Mouse (Mus musculus) myocyte (in vitro differentiated cells): ENCODE data around the gene Hist1h2af. TPM values are rescaled to one million over a fixed set of nuclear protein-coding genes. Genes with fewer than 3 reads are reported as not detected.

Experiments
- H3K27me3 ChIP-seq: one replicate; pipeline ENCODE4 v1.6.1; 2011; ENCODE audit not compliant: control insufficient read depth, insufficient read depth, insufficient read length
- H3K36me3 ChIP-seq: one replicate; pipeline ENCODE4 v1.6.1; 2011; ENCODE audit not compliant: control insufficient read depth, insufficient read depth
- H3K4me2 ChIP-seq: one replicate; pipeline ENCODE4 v1.6.1; 2011; ENCODE audit warnings: low read depth, control low read depth
- H3K4me3 ChIP-seq: one replicate; pipeline ENCODE4 v1.5.1; 2011; ENCODE audit warnings: mild to moderate bottlenecking, control low read depth, moderate library complexity
- H3K79me2 ChIP-seq: one replicate; pipeline ENCODE4 v1.6.1; 2011; ENCODE audit not compliant: control insufficient read depth, insufficient read depth
- H3ac ChIP-seq: one replicate; pipeline ENCODE4 v1.6.1; 2011; ENCODE audit not compliant: control insufficient read depth, insufficient read length
- CEBPB ChIP-seq: IDR thresholded peaks from 2 replicates; pipeline ENCODE4 v1.6.1; 2011; ENCODE audit warnings: mild to moderate bottlenecking, moderate library complexity; ENCODE audit not compliant: poor library complexity, insufficient read depth, severe bottlenecking
- E2F4 ChIP-seq: IDR thresholded peaks from one replicate; pipeline ENCODE4 v1.6.1; 2011; ENCODE audit warnings: mild to moderate bottlenecking, control low read depth, moderate library complexity; ENCODE audit not compliant: insufficient read depth
- MAX ChIP-seq: IDR thresholded peaks from one replicate; pipeline ENCODE4 v1.6.1; 2011; ENCODE audit warnings: low read depth, mild to moderate bottlenecking, control low read depth
- MYOD1 ChIP-seq, 3 experiments: IDR thresholded peaks; one replicate each; pipeline ENCODE4 v1.6.1; 2011; ENCODE audit warnings: control low read depth in 2 of 3, low read depth in 2 of 3, mild to moderate bottlenecking in 2 of 3, moderate library complexity in 1 of 3; ENCODE audit not compliant: insufficient read length in 2 of 3, control insufficient read depth in 1 of 3
- MYOG ChIP-seq, 3 experiments: IDR thresholded peaks; one replicate each; pipeline ENCODE4 v1.6.1; 2011; ENCODE audit warnings: control low read depth in 2 of 3, low read depth in 2 of 3, mild to moderate bottlenecking in 2 of 3; ENCODE audit not compliant: insufficient read length in 2 of 3, control insufficient read depth in 1 of 3, insufficient read depth in 1 of 3
- POLR2A ChIP-seq: IDR thresholded peaks from one replicate; pipeline ENCODE4 v1.6.1; 2011; ENCODE audit warnings: low read depth, mild to moderate bottlenecking, control low read depth, moderate library complexity; ENCODE audit not compliant: insufficient read length
- POLR2AphosphoS2 ChIP-seq: IDR thresholded peaks from one replicate; pipeline ENCODE4 v1.6.1; 2011; ENCODE audit warnings: low read depth, control low read depth; ENCODE audit not compliant: insufficient read length
- REST ChIP-seq: IDR thresholded peaks from one replicate; pipeline ENCODE4 v1.6.1; 2011; ENCODE audit warnings: mild to moderate bottlenecking, control low read depth, moderate library complexity; ENCODE audit not compliant: insufficient read depth, insufficient read length
- SRF ChIP-seq: IDR thresholded peaks from one replicate; pipeline ENCODE4 v1.6.1; 2011; ENCODE audit warnings: low read depth; ENCODE audit not compliant: control insufficient read depth, insufficient read length
- TCF12 ChIP-seq: IDR thresholded peaks from one replicate; pipeline ENCODE4 v1.6.1; 2011; ENCODE audit warnings: mild to moderate bottlenecking, control low read depth; ENCODE audit not compliant: poor library complexity, insufficient read depth, severe bottlenecking
- TCF3 ChIP-seq: IDR thresholded peaks from one replicate; pipeline ENCODE4 v1.6.1; 2011; ENCODE audit warnings: low read depth, control low read depth; ENCODE audit not compliant: insufficient read length
- USF1 ChIP-seq: IDR thresholded peaks from one replicate; pipeline ENCODE4 v1.6.1; 2011; ENCODE audit warnings: low read depth, mild to moderate bottlenecking, control low read depth, moderate library complexity
- polyA plus RNA-seq: library from polyadenylated mRNA; unstranded; fragments of >200 nt; fragmentation: generic; extraction: Trizol; gene quantifications from one replicate; pipeline ENCODE4 v1.2.1, GENCODE M21; 2012; ENCODE audit warnings: missing spikeins

The Hist1h2af gene
- polyA plus RNA-seq, 1 experiment = 24.4 TPM

DNA sequence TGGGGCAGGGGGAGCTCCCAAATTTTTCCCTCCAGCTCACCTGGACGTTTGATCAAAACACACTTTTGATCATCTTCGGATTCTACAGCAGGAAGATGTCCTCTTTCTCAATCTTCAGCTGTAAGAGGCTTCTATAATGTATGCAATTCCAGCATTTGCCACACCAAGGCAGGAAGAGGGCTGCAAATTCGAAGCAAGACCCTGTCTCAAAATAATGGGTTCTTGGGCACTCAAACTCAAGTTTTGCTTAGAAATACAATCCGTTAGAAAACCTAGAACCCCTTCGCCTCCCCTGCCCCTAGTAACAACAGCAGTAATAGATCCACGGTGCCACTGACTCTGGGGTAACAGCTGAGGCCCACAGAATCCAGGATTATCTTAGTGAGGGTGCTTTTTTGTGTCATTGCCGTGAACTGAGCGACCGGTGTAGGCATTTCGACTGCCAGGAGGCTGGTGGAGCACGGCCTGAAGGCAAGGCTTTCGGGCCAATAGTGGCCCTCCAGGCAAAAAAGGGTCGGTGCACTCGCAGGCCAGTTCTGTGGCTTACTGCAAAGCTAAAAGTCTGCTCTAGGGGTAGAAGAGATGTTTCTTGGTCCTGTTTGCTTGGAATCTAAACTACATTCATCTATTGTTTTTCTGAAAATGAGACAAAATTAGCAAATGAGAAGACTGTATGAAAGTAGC is 27.9 kb upstream of the Hist1h2af start:
- H3K27me3 ChIP-seq = no peaks in the 10 kb centered on the region
- H3K79me2 ChIP-seq = no peaks in the 10 kb centered on the region
- no peak for TF ChIP-seq USF1
- no peak for TF ChIP-seq POLR2A
- TF ChIP-seq CEBPB = no peak
- no peak for TF ChIP-seq MYOG (IDR thresholded peaks at IDR 0.05; ENCODE audit: control insufficient read depth in 1 of 3, insufficient read depth in 1 of 3, insufficient read length in 2 of 3, low read depth in 2 of 3)
- TF ChIP-seq MYOD1 (IDR thresholded peaks at IDR 0.05; ENCODE audit: control insufficient read depth in 1 of 3, insufficient read length in 2 of 3, low read depth in 2 of 3) = no peak
- no peak for TF ChIP-seq E2F4
- no peak for TF ChIP-seq SRF
- no peak for TF ChIP-seq POLR2AphosphoS2
- TF ChIP-seq REST = no peak
- no peak for TF ChIP-seq TCF12
- no peak overlapping the region for H3ac ChIP-seq
- H3K4me2 ChIP-seq = peak overlapping the region; percentile 91
- H3K36me3 ChIP-seq = no peaks in the 10 kb centered on the region
- peak overlapping the region; percentile 26 for H3K4me3 ChIP-seq

DNA sequence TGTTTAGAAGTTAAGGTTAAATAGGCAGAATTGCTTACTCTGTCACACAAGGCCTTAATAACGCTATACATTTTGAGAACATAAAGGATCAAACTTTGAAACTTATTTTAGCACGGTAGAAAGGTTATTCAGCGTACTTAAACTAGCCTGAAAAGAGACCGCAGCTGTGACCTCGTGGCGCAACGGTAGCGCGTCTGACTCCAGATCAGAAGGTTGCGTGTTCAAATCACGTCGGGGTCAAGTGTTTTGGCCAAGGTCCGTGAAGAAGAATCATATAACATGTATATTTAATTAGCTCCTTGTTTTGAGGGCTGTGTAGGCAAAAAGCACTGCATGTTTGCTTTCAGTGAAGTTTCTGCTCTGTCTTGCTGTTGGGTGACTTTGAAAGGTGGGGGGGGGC is 27.4 kb upstream of the Hist1h2af start:
- Histone ChIP-seq H3K36me3 (no peaks in the 10 kb centered on the region), H3K4me2 (peak overlapping the region; percentile 91), H3K4me3 (peak overlapping the region; percentile 26), H3K27me3 (no peaks in the 10 kb centered on the region), H3K79me2 (no peaks in the 10 kb centered on the region), H3ac (no peak overlapping the region)
- 0 out of 2 replicates have a peak, but pooled peaks have one; percentile 31 for TF ChIP-seq CEBPB
- TF ChIP-seq MYOG (IDR thresholded peaks at IDR 0.05; ENCODE audit: control insufficient read depth in 1 of 3, insufficient read depth in 1 of 3, insufficient read length in 2 of 3, low read depth in 2 of 3) = no peak

DNA sequence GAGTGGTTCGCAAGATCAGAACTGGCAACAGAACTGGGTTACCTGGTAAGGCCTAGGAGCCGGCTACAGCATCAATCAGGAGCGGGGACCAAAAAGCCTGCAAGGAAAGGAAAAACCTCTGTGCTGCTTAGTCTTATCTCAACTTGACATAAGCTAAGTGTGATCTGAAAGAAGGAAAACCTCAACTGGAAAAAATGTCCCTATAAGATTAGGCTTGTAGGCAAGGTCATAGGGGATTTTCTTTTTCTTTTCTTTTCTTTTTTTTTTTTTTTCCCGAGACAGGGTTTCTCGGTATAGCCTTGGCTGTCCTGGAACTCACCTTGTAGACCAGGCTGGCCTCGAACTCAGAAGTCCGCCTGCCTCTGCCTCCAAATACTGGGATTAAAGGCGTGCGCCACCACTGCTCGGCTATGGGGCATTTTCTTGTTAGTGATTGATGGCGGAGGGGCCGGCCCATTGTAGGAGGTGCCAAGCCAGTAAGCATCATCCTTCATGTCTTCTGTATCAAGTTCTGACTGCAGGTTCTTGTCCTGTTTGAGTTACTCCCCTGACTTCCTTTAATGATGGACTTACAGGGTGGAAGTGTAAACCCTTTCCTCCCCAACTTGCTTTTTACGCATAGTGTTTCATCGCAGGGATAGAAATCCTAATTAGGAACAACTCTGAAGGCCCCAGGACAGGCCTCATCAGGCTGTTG is 26.7 kb upstream of the Hist1h2af start:
- Histone ChIP-seq H3K36me3 (no peaks in the 10 kb centered on the region), H3K4me3 (no peak overlapping the region), H3K79me2 (no peaks in the 10 kb centered on the region), H3K27me3 (no peaks in the 10 kb centered on the region), H3K4me2 (no peak overlapping the region), H3ac (no peak overlapping the region)
- TF ChIP-seq REST = no peak
- no peak for TF ChIP-seq MYOG (IDR thresholded peaks at IDR 0.05; ENCODE audit: control insufficient read depth in 1 of 3, insufficient read depth in 1 of 3, insufficient read length in 2 of 3, low read depth in 2 of 3)
- no peak for TF ChIP-seq POLR2A
- TF ChIP-seq TCF12 = no peak
- TF ChIP-seq TCF3 = no peak

DNA sequence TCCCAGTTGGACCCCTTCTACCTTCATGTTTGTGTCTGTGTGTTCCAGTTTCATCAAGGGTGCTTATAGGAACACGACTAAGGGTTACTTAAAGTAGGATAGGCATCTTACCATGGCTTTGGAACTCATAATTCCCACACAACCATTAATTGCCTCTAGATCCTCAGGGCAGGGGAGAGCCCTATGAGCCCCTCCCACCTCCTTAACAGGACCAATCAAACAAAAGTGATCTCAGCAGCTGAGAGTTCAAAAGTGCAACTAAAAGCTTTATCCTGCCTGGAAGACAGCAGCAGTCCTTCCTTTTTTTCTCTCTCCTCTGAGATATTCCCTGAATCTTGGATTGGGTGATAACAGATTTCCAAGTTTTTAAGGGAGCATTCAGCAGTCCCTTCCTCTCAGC is 23.6 kb upstream of the Hist1h2af start:
- H3K4me2 ChIP-seq = peak overlapping the region; percentile 16
- no peaks in the 10 kb centered on the region for H3K27me3 ChIP-seq
- no peak overlapping the region for H3K4me3 ChIP-seq
- H3K79me2 ChIP-seq = no peaks in the 10 kb centered on the region
- TF ChIP-seq TCF3 (no peak), MYOD1 (IDR thresholded peaks at IDR 0.05; ENCODE audit: control insufficient read depth in 1 of 3, insufficient read length in 2 of 3, low read depth in 2 of 3) (no peak), USF1 (no peak), REST (no peak), POLR2A (no peak), CEBPB (no peak), MAX (no peak), SRF (no peak), E2F4 (no peak), POLR2AphosphoS2 (no peak), TCF12 (no peak), MYOG (IDR thresholded peaks at IDR 0.05; ENCODE audit: control insufficient read depth in 1 of 3, insufficient read depth in 1 of 3, insufficient read length in 2 of 3, low read depth in 2 of 3) (no peak)
- H3K36me3 ChIP-seq = no peaks in the 10 kb centered on the region
- H3ac ChIP-seq = no peak overlapping the region

DNA sequence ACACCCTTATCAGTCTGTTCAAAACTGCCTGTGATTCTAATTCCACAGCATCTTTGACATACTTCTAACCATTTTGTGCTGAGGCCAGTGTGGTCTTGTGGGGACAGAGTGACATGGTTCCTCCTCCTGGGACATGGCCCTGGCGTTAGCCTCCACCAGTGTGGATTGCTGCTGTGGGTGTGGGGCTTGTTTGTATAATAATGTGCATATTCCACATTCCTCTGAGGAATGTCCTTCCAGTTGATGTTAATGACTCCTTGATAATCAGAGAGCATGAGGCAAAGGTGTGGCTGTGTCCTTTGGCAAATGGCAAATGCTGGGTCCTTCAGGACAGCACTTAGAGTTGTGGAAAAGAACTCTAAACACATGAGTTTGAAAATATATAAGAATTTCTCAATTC is 20.2 kb upstream of the Hist1h2af start:
- no peak overlapping the region for H3K4me3 ChIP-seq
- no peak overlapping the region for H3ac ChIP-seq
- H3K36me3 ChIP-seq = no peaks in the 10 kb centered on the region
- no peak overlapping the region for H3K4me2 ChIP-seq
- TF ChIP-seq E2F4 = no peak
- TF ChIP-seq MYOD1 (IDR thresholded peaks at IDR 0.05; ENCODE audit: control insufficient read depth in 1 of 3, insufficient read length in 2 of 3, low read depth in 2 of 3) = no peak
- no peak for TF ChIP-seq TCF12
- TF ChIP-seq SRF = no peak
- TF ChIP-seq REST = no peak
- no peak for TF ChIP-seq POLR2A
- TF ChIP-seq MYOG (IDR thresholded peaks at IDR 0.05; ENCODE audit: control insufficient read depth in 1 of 3, insufficient read depth in 1 of 3, insufficient read length in 2 of 3, low read depth in 2 of 3) = no peak
- H3K79me2 ChIP-seq = no peaks in the 10 kb centered on the region
- H3K27me3 ChIP-seq = no peaks in the 10 kb centered on the region
